Mouse (Mus musculus): ENCODE results near the gene Zfp292. TPM values are rescaled to one million over a fixed set of nuclear protein-coding genes. Genes with fewer than 3 reads are reported as not detected.

Gene Zfp292
- polyA plus RNA-seq, 2 experiments: 11.9 to 23.2 TPM

- peaks cover 12% of the 10 kb centered on the region for H3K4me1 ChIP-seq (ENCODE audit: control insufficient read depth, insufficient read depth, low read length)
- no peak for TF ChIP-seq POLR2A (IDR thresholded peaks at IDR 0.05; ENCODE audit: borderline replicate concordance, extremely low read depth, insufficient read depth, insufficient read length)
- peaks cover 5% of the 10 kb centered on the region; the same call in 1 of the 2 replicates for H3K27me3 ChIP-seq (ENCODE audit: control insufficient read depth, insufficient read depth, low read length)
- H3K4me2 ChIP-seq (replicated peaks; ENCODE audit: low read depth, low read length, severe bottlenecking): peak overlapping the region; percentile 55
- peak overlapping the region; percentile 100 for H3K9ac ChIP-seq (ENCODE audit: low read depth, low read length, severe bottlenecking)
- WGBS: 25% methylated on average over 16 of the region's 16 CpGs
- peak overlapping the region; percentile 98 for H3K27ac ChIP-seq (replicated peaks; ENCODE audit: low read depth, low read length)
- ATAC-seq (ENCODE audit: low FRiP score, low read depth) (no peak), DNase-seq (ENCODE audit: low spot score) (no peak)
- H3K9me3 ChIP-seq (ENCODE audit: control insufficient read depth, low read length): no peaks in the 10 kb centered on the region
- H3K36me3 ChIP-seq (ENCODE audit: control insufficient read depth, insufficient read depth, low read length): no peaks in the 10 kb centered on the region
- peak overlapping the region; percentile 96 for H3K4me3 ChIP-seq (replicated peaks; ENCODE audit: low read length)
Observed at GRCm38 (mm10) chr4:34883366-34884029, 738 bp upstream of the Zfp292 start.

GRCm38 (mm10) chr4:34882291-34882769 is 430 bp downstream of the Zfp292 start:
- H3K4me1 ChIP-seq (ENCODE audit: control insufficient read depth, insufficient read depth, low read length): peaks cover 12% of the 10 kb centered on the region
- TF ChIP-seq POLR2A (IDR thresholded peaks at IDR 0.05; ENCODE audit: borderline replicate concordance, extremely low read depth, insufficient read depth, insufficient read length): no peak
- no peaks in the 10 kb centered on the region for H3K9me3 ChIP-seq (ENCODE audit: control insufficient read depth, low read length)
- DNase-seq (ENCODE audit: low spot score) (peak; percentile 77), ATAC-seq (ENCODE audit: low FRiP score, low read depth) (peak; percentile 54)
- H3K4me3 ChIP-seq (replicated peaks; ENCODE audit: low read length): peak overlapping the region; percentile 96
- peak overlapping the region; percentile 100 for H3K9ac ChIP-seq (ENCODE audit: low read depth, low read length, severe bottlenecking)
- peak overlapping the region; percentile 98 for H3K27ac ChIP-seq (replicated peaks; ENCODE audit: low read depth, low read length)
- H3K36me3 ChIP-seq (ENCODE audit: control insufficient read depth, insufficient read depth, low read length): no peaks in the 10 kb centered on the region
- H3K4me2 ChIP-seq (replicated peaks; ENCODE audit: low read depth, low read length, severe bottlenecking): peak overlapping the region; percentile 55
- WGBS: 1% methylated on average over 17 of the region's 58 CpGs
- no peaks in the 10 kb centered on the region for H3K27me3 ChIP-seq (ENCODE audit: control insufficient read depth, insufficient read depth, low read length)

GRCm38 (mm10) chr4:34881851-34882250 is 909 bp downstream of the Zfp292 start:
- Histone ChIP-seq H3K27ac (replicated peaks; ENCODE audit: low read depth, low read length) (peak overlapping the region; percentile 98), H3K36me3 (ENCODE audit: control insufficient read depth, insufficient read depth, low read length) (no peaks in the 10 kb centered on the region), H3K27me3 (ENCODE audit: control insufficient read depth, insufficient read depth, low read length) (no peaks in the 10 kb centered on the region), H3K4me1 (ENCODE audit: control insufficient read depth, insufficient read depth, low read length) (peaks cover 12% of the 10 kb centered on the region), H3K4me3 (replicated peaks; ENCODE audit: low read length) (peak overlapping the region; percentile 96), H3K9me3 (ENCODE audit: control insufficient read depth, low read length) (no peaks in the 10 kb centered on the region), H3K9ac (ENCODE audit: low read depth, low read length, severe bottlenecking) (peak overlapping the region; percentile 100), H3K4me2 (replicated peaks; ENCODE audit: low read depth, low read length, severe bottlenecking) (peak overlapping the region; percentile 55)
- WGBS: 13% methylated on average over 4 of the region's 4 CpGs
- no peak for ATAC-seq (ENCODE audit: low FRiP score, low read depth)
- DNase-seq (ENCODE audit: low spot score): no peak
- TF ChIP-seq POLR2A (IDR thresholded peaks at IDR 0.05; ENCODE audit: borderline replicate concordance, extremely low read depth, insufficient read depth, insufficient read length): no peak

GRCm38 (mm10) chr4:34880921-34881650 is 1.7 kb downstream of the Zfp292 start:
- 0 out of 2 replicates have a peak overlapping the region, but pooled peaks have one; percentile 100 for H3K9ac ChIP-seq (ENCODE audit: low read depth, low read length, severe bottlenecking)
- no peak for ATAC-seq (ENCODE audit: low FRiP score, low read depth)
- H3K9me3 ChIP-seq (ENCODE audit: control insufficient read depth, low read length): no peaks in the 10 kb centered on the region
- no peaks in the 10 kb centered on the region for H3K36me3 ChIP-seq (ENCODE audit: control insufficient read depth, insufficient read depth, low read length)
- DNase-seq (ENCODE audit: low spot score): no peak
- TF ChIP-seq POLR2A (IDR thresholded peaks at IDR 0.05; ENCODE audit: borderline replicate concordance, extremely low read depth, insufficient read depth, insufficient read length): no peak
- peak overlapping the region; percentile 55 for H3K4me2 ChIP-seq (replicated peaks; ENCODE audit: low read depth, low read length, severe bottlenecking)
- peak overlapping the region; percentile 96 for H3K4me3 ChIP-seq (replicated peaks; ENCODE audit: low read length)
- H3K27me3 ChIP-seq (ENCODE audit: control insufficient read depth, insufficient read depth, low read length): no peaks in the 10 kb centered on the region
- WGBS: 88% methylated on average over 10 of the region's 10 CpGs
- H3K4me1 ChIP-seq (ENCODE audit: control insufficient read depth, insufficient read depth, low read length): peaks cover 9% of the 10 kb centered on the region
- no peak overlapping the region for H3K27ac ChIP-seq (replicated peaks; ENCODE audit: low read depth, low read length)

- no peak for ATAC-seq (ENCODE audit: low FRiP score, low read depth)
- Histone ChIP-seq H3K4me3 (replicated peaks; ENCODE audit: low read length) (no peak overlapping the region), H3K4me1 (ENCODE audit: control insufficient read depth, insufficient read depth, low read length) (no peaks in the 10 kb centered on the region), H3K4me2 (replicated peaks; ENCODE audit: low read depth, low read length, severe bottlenecking) (no peak overlapping the region), H3K27me3 (ENCODE audit: control insufficient read depth, insufficient read depth, low read length) (no peaks in the 10 kb centered on the region), H3K9me3 (ENCODE audit: control insufficient read depth, low read length) (no peaks in the 10 kb centered on the region), H3K27ac (replicated peaks; ENCODE audit: low read depth, low read length) (no peak overlapping the region), H3K36me3 (ENCODE audit: control insufficient read depth, insufficient read depth, low read length) (no peaks in the 10 kb centered on the region), H3K9ac (ENCODE audit: low read depth, low read length, severe bottlenecking) (no peak overlapping the region)
- WGBS: 64% methylated on average over 1 of the region's 1 CpGs
- no peak for TF ChIP-seq POLR2A (IDR thresholded peaks at IDR 0.05; ENCODE audit: borderline replicate concordance, extremely low read depth, insufficient read depth, insufficient read length)
- no peak for DNase-seq (ENCODE audit: low spot score)
Observed at GRCm38 (mm10) chr4:34874234-34874633, 8.5 kb downstream of the Zfp292 start.

Data from limb, embryonic 14.5 days (tissue).